Mouse (Mus musculus): Measurements from ENCODE around the gene Ppp2r3c.
"Not testable (repeated sequence)": the region's sequence is repeated elsewhere in the genome, so short reads cannot be mapped to it uniquely, and the experiment has no call there.

Ppp2r3c gene

GRCm38 (mm10) chr12:55302485-55303441, at the start of gene Ppp2r3c:
Gene Ppp2r3c, minus strand, starts transcription at chr12:55302998.
- peak; percentile 87 to 91 for DNase-seq (ENCODE audit: low spot score in 2 of 2)

DNA sequence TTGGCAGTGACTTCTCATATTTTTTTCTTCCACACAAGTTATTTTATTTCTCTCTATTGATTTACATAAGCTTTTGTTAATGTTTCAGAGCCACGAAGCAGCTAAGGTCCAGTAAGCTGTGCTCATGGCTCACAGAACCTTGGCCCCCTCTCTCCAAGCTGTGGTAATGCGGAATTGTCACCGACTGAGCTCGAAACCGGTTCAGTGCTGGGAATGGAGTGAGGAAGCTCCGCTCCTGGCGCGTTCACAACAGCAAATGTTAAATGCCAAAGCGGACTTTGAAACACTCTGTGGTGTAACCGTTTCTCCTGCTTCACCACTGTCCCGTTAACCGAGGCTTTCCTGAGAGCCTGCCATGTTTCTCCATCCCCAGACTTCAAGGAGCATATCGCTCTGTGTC, 41.8 kb upstream of the Ppp2r3c start:
- no peak for DNase-seq (ENCODE audit: low spot score in 2 of 2)

- no peak for DNase-seq (ENCODE audit: low spot score in 2 of 2)
Measured at GRCm38 (mm10) chr12:55343998-55344397, 41.2 kb upstream of the Ppp2r3c start.

- not testable (repeated sequence) for DNase-seq (ENCODE audit: low spot score in 2 of 2)
Measured at GRCm38 (mm10) chr12:55343045-55343444, 40.2 kb upstream of the Ppp2r3c start.

DNA sequence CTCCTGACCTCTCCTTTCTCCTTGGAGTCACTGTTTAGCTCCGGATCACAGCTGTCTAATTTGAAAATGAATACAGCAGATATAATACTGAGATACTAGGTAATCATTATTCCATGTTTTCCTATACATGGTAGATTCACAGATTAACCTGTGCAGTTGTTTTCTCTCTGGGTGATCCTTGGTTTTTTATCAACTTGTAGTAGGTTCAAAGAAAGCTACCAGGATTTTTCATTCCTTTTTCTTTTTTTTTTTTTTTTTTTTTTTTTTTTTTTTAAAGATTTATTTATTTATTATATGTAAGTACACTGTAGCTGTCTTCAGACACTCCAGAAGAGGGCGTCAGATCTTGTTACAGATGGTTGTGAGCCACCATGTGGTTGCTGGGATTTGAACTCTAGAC, 35.7 kb upstream of the Ppp2r3c start:
- DNase-seq (ENCODE audit: low spot score in 2 of 2): not testable (repeated sequence)

GRCm38 (mm10) chr12:55333662-55334061, 30.9 kb upstream of the Ppp2r3c start:
- DNase-seq (ENCODE audit: low spot score in 2 of 2): no peak

- DNase-seq (ENCODE audit: low spot score in 2 of 2): no peak
Measured at GRCm38 (mm10) chr12:55329351-55329750, 26.6 kb upstream of the Ppp2r3c start.

DNA sequence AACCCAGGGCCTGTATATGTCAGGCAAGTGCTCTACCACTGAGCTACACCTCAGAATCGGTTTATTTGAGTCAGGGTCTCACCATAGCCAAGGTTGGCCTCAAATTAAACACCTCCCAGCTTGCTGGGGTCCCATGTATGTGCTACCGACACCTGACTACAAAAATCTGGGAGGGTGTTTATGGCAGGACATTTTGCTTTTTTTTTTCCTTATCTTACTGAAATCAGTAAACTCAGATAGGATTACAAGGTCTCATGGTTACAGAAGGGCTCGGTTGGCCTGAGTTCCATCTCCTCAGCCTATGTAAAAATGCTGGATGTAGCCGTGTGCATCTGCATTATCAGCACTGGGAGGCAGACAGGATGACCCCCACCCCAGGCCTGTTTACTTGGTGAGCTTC, 26.0 kb upstream of the Ppp2r3c start:
- DNase-seq (ENCODE audit: low spot score in 2 of 2): no peak

DNA sequence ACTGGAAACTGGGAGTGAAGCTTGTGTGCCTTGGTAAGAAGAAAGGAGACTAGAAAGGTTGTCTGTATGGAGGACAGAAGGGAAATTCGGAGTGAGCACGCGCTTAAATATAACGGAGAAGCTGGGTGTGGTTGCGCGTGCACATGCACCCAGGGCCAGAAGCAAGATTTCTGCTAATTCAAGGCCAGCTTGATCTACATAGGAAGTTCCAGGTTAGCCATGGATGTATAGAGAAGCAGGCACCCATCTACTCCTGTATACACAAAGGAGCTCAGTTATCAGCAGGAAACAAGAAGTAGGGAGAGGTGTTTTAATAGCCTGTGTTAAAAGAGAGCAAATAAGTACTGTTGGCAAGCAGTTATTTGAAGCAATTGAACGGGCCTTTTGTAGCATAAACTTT, 22.9 kb upstream of the Ppp2r3c start:
- DNase-seq (ENCODE audit: low spot score in 2 of 2): no peak

GRCm38 (mm10) chr12:55321642-55322291, 19.0 kb upstream of the Ppp2r3c start:
- DNase-seq (ENCODE audit: low spot score in 2 of 2): no peak

GRCm38 (mm10) chr12:55315192-55315591, 12.4 kb upstream of the Ppp2r3c start:
- DNase-seq (ENCODE audit: low spot score in 2 of 2): peak; percentile 79 to 87

- no peak for DNase-seq (ENCODE audit: low spot score in 2 of 2)
Measured at GRCm38 (mm10) chr12:55313901-55314300, 11.1 kb upstream of the Ppp2r3c start.

GRCm38 (mm10) chr12:55311841-55312240, 9.0 kb upstream of the Ppp2r3c start:
- DNase-seq (ENCODE audit: low spot score in 2 of 2): no peak

- no peak for DNase-seq (ENCODE audit: low spot score in 2 of 2)
Measured at GRCm38 (mm10) chr12:55309501-55309900, 6.7 kb upstream of the Ppp2r3c start.

DNA sequence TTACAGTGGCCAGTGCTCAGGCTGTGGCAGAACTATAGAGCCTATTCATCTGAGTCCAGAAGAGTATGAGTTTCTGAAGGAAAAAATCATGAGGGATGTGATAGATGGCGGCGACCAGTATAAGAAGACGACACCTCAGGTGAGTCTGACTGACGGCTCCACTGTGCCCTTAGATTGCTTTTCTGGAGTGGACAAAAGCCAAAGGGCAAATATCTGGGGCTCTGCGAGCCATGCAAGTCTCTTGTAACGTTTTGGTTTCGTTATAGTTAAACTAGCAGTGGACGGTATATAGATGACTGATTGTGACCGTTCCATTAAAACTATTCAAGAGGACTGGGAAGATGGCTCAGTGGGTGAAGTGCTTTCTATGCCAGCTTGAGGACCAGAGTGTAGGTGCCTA, 5.9 kb upstream of the Ppp2r3c start:
- DNase-seq (ENCODE audit: low spot score in 2 of 2): no peak

DNA sequence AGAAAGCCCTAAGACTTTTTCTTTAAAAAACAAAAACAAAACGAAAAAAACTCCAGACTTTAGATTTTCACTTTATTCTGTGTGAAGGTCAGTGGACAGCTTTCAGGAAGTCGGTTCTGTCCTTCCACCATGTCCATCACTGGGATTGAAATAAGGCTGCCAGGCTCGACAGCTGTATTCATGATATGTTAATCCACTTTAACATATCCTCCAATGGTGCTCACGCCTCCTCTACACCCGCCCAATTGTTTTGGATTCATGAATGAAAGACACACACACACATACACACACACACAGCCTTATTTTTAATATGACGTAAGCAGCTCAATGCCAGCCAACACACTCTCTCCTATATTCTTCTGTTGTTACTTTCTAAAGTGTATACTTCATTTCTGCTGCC, 4.8 kb upstream of the Ppp2r3c start:
- no peak for DNase-seq (ENCODE audit: low spot score in 2 of 2)

DNA sequence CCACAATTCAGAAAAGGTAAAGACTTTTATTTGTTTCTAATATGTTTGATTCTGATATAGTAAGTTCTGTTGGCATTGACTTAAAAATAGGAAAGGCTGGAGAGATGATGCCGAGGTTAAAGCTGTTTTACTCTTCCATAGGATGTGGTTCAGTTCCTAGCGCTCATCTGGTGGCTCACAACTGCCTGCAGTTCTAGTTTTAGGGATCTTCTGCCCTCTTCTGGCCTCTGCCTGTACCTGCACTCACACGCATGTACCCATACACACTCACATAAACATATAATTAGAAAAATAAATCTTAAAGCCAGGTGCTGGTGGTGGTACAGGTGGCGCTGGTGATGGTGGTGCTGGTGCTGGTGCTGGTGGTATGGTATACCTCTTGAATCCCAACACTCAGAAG, 3.6 kb upstream of the Ppp2r3c start:
- no peak for DNase-seq (ENCODE audit: low spot score in 2 of 2)

DNA sequence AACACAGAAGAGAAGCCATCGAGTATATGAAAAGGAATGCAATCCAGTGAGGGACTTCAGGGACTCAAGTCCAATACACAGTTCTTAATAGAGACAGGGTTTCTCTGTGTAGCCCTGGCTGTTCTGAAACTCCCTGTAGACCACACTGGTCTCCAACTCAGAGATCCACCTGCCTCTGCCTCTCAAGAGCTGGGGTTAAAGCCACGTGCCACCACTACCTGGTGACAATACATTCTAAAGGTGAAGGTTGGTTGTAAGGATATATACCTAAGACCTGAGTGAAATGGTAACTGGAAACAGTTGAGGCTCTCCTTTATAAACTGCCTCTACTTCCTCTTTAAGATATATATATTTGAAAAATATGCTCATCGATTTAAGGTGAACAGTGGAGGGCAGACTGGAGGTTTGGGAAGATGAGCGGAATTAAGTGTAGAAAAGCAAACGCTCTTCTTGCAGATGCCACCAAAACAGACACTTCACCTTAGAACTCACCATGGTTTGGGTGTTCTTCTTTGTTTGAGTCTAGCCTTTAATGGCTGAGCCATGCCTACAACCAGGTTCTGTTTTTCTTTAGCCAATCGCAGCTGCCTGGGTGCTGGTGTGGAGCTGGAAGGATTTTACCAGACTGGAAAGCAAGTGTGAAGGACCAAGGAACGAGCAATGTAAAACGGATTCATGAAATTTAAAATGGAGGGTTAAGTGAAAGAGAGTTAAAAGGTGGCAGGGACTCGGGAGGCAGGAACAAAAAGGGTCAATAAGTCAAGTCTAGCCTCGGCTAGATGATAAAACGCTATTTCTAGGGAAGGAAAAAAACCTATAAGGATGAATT, 1.1 kb downstream of the Ppp2r3c start:
- DNase-seq (ENCODE audit: low spot score in 2 of 2): no peak

DNA sequence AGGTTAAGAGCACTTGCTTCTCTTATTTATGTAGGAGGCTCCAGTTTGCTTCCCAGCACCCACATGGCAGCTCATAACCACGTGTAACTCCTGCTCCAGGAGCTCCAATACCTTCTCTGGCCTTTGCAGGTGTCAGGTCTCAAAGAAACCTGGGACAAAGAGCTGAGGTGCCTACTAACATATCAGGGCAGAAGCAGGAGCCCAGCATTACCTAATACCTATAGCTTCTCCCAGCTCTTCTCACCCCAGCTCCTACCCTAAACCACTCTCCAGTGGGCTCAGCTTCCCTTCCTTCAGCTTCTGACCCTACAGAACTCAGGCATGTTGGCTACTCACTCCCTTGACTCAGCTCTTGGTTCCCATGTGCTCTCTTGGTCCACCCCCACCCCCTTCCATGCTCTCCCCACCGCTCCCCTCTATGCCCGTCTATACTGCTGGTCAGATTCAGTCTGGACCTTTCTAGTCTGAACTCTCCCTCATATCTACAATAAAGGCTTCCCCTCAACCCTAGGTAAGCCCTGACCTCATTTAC, 1.9 kb downstream of the Ppp2r3c start:
- DNase-seq (ENCODE audit: low spot score in 2 of 2): no peak

DNA sequence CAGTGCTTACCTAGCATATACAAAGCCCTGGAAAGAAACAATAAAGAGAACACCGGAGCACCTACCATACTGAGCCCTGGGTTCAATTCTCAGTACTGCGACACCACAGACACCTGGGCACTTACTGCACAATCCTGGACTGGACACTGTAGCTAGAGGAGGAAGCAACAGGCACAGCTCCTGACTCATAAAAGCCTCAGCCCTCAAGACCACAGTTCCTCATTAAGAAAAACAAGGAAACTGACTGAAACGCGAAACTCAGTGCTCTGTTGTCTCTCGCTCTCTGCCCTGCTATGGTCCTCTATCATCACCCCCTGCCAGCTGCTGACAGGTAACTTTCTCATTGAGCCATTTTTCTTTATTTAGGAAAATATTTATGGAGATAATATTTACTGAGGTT, 3.5 kb downstream of the Ppp2r3c start, which contains the start of gene 1110008L16Rik:
Gene 1110008L16Rik, plus strand, starts transcription at position 242 of the 400 bp plus-strand sequence.
- DNase-seq (ENCODE audit: low spot score in 2 of 2): no peak

DNA sequence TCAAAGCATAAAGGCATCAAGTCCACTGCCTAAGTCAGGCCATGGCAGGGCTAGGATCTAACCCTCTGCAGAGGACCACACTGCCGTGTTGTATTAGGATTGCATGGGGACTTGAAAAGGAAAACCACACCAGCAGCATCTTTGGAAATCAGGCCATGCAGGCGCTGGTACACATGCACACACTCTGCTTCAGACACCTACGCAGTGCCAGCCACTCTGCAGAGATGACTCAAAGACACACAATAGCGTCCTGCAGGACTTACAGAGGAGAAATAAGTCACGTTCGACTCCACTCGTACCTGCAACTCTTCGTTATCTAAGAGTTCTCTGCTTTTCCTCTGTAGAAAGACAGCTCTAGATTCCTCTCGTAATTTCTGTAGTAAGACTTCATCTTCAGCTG, 4.7 kb downstream of the Ppp2r3c start:
- no peak for DNase-seq (ENCODE audit: low spot score in 2 of 2)

DNA sequence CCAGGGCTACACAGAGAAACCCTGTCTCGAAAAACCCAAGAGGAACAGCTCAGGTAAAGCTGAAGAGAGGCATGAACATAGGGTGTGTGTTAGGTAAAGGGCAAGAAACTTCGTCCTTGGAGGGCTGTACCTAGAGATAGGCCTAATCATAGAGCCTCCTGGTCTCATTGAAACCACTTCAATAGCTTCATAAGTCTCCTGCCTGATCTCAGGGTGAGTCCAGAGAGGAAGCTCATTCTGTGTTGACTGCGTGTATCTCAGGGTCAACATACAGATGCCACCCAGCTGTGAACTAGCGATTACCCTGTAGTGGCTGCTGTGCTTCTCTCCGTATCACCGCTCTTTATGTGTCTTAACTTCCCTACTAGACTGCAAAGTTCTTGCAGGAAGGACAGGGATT, 25.2 kb downstream of the Ppp2r3c start:
- not testable (repeated sequence) for DNase-seq (ENCODE audit: low spot score in 2 of 2)
